ENCODE assay signal across 8 mouse cellular contexts in the genomic region with DNA sequence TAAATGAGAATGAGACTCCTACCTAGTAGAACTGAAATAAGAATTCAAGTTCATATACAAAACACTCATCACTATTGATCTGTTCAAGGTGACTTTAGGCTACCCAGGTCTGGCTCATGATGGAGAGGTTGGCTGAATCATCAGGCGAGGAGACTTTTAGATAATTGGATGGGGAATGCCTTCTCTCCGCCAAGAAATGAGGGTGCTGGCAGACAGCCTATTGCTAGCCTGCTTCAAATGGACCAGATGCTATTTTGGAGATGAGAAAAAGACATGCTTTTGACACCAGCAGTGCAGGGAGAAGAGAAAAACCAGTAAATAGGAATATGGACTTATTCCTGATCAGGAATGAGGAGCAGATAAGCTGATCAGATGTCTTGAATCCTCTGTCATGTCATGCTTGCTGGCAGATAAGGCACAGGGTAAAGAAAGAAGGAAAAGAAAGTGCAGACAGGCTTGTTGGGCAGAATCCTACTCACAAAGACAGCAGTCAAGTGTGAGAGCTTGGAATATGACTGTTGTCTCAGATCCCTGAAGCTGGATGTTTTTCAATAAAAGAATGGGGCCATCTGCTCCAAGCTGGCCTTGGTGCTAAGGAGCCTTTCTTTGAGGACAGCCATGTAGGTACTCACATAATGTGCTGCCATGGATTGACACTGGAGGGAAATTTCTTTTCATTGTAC. TPM values are rescaled to one million over a fixed set of nuclear protein-coding genes. Genes with fewer than 3 reads are reported as not detected.
DNase-seq lines count a peak whose midpoint lies in the region; ATAC-seq lines count a peak whose summit lies in the region.
"Had no signal": no experiment of that assay in that cellular context is flagged by ENCODE, and none has a peak within 500 bp of the region (broad histone marks: within the 10 kb centered on the region; RNA-seq: fewer than 3 reads in every experiment).

No protein-coding gene starts in this region.

- no peaks in the 10 kb centered on the region for H3K9me3 ChIP-seq in kidney, embryonic 15.5 days (replicated peaks)
- H3K9me3 ChIP-seq: stomach, embryonic 15.5 days had no signal

- WGBS in kidney, embryonic 15.5 days, result 82% methylated on average over 2 of the region's 2 CpGs

- intact Hi-C loops in gastrocnemius, postnatal 14 days (cut with DNase I; ENCODE audit: low total_unique reads), result no loop called here
- intact Hi-C loops in left cerebral cortex, postnatal 14 days (cut with DNase I), result loop anchor here (1.0 kb wide), 1 partner anchor 58 kb away; no protein-coding TSS in a partner anchor

- no peak overlapping the region for H3K4me3 ChIP-seq in kidney, embryonic 15.5 days (replicated peaks)
- H3K4me3 ChIP-seq: stomach, embryonic 15.5 days had no signal

- peak; percentile 84 for DNase-seq in NIH3T3 (ENCODE audit: low read depth)
- peak; percentile 90 for DNase-seq in cerebellum, adult 11 months
- peak; percentile 10 for DNase-seq in gastrocnemius, postnatal 14 days
- DNase-seq in left cerebral cortex, postnatal 14 days (ENCODE audit: low spot score in 2 of 2), result peak; percentile 59 to 65
- no peak for DNase-seq in spleen, adult 18-20 months
- no peak for DNase-seq in thymus, postnatal 14 days

- H3K4me2 ChIP-seq in kidney, embryonic 15.5 days, result no peak overlapping the region
- H3K4me2 ChIP-seq: stomach, embryonic 15.5 days had no signal

- no peak for ATAC-seq in kidney, embryonic 15.5 days (replicated peaks; ENCODE audit: low FRiP score)

- H3K27ac ChIP-seq in kidney, embryonic 15.5 days, result no peak overlapping the region
- H3K27ac ChIP-seq: stomach, embryonic 15.5 days had no signal

- H3K4me1 ChIP-seq in kidney, embryonic 15.5 days, result no peaks in the 10 kb centered on the region
- H3K4me1 ChIP-seq: stomach, embryonic 15.5 days had no signal

- no peak overlapping the region for H3K9ac ChIP-seq in kidney, embryonic 15.5 days
- H3K9ac ChIP-seq: stomach, embryonic 15.5 days had no signal

- no peaks in the 10 kb centered on the region for H3K36me3 ChIP-seq in kidney, embryonic 15.5 days
- H3K36me3 ChIP-seq: stomach, embryonic 15.5 days had no signal

- H3K27me3 ChIP-seq in kidney, embryonic 15.5 days, result peaks cover 3% of the 10 kb centered on the region; the same call in 1 of the 2 replicates
- H3K27me3 ChIP-seq: stomach, embryonic 15.5 days had no signal

RNA-seq across cellular contexts. Expression of gene Syn2, which starts 9.9 kb away (rescaled TPM):
- total RNA-seq in gastrocnemius, postnatal 14 days (2021), result 1 to 10 TPM; 2.2 to 2.8 TPM
- total RNA-seq in left cerebral cortex, postnatal 14 days (2021), result 100 to 1,000 TPM; 509 to 518 TPM
- 1.8 and 3.5 TPM in 2 replicates for polyA plus RNA-seq in kidney, embryonic 15.5 days (2015; fragmentation: Nextera tagmentation; extraction: Ambion mirVana)

Comparison
In these comparisons a context has a peak if more than half of its experiments do, and no peak if none do; other contexts are left out.
1. DNase-seq: peak in NIH3T3 (single experiment), cerebellum, adult 11 months (single experiment), gastrocnemius, postnatal 14 days (single experiment) and left cerebral cortex, postnatal 14 days (2 of 2); none in spleen, adult 18-20 months (0 of 2) and thymus, postnatal 14 days (single experiment).
2. RNA of gene Syn2, which starts 9.9 kb away (total RNA-seq): 509 to 518 TPM in left cerebral cortex, postnatal 14 days; 2.2 to 2.8 TPM in gastrocnemius, postnatal 14 days; every median in the first group is over 100 times any median in the second.